Mouse (Mus musculus): ENCODE measurements around the gene Lgals12. TPM values are rescaled to one million over a fixed set of nuclear protein-coding genes. Genes with fewer than 3 reads are reported as not detected.

Lgals12 gene
- total RNA-seq (2014; rRNA removed; ENCODE audit: low replicate concordance): not detected in 2 replicates
- polyA plus RNA-seq (2015; fragmentation: Nextera tagmentation; extraction: Ambion mirVana): 0.04 and 0.05 TPM in 2 replicates

DNA sequence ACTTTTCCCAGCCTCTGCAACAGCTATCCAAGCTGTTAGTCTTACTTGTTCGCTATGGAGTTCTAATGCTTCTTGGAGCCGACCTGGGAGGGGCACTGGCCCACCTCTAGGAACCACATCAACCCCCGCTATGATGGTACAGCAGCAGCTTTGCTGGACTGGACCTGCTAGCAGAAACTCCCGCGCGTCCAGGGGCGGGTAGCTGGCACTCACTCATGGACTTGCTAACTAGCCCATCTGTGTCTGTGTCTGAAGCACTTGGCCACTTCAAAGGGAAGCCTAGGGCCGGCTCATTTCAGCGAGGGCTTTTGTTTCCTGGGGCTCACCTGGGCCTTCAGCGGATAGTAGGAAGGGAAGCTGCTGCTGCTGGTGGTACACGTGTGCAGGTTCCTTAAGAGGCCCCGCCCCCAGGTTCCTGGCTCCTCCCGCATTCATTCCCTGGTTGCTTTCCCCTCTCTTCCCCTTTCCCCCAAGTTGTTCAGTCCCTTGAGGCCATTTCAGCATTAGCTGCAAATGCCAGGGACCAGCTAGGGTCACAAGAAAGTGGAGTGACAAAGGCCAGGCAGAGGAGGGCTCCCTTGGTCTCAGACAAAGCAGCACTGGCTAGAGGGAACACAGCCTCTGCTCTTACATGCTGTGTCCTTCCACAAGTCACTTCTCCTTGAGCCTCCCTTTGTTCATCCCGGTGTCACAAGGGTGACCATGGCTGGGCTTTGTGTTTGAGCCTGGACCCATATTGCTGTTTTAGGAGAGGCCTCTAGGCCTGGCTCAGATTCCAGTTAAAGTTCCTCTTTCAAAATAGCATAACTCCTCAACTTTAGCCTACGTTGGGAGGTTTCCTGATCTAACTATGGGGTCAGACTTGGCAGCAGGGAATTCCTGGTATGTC lies at the start of gene Lgals12:
Gene Lgals12 (minus strand): TSS at position 393 of the 889 bp plus-strand sequence.
- H3K4me3 ChIP-seq (ENCODE audit: low read depth, low read length): peak within 1 kb of the TSS; percentile 9; the same call in 1 of the 2 replicates
- peak; percentile 54; the same call in 1 of the 2 replicates for ATAC-seq (ENCODE audit: insufficient read depth, low read depth)

DNA sequence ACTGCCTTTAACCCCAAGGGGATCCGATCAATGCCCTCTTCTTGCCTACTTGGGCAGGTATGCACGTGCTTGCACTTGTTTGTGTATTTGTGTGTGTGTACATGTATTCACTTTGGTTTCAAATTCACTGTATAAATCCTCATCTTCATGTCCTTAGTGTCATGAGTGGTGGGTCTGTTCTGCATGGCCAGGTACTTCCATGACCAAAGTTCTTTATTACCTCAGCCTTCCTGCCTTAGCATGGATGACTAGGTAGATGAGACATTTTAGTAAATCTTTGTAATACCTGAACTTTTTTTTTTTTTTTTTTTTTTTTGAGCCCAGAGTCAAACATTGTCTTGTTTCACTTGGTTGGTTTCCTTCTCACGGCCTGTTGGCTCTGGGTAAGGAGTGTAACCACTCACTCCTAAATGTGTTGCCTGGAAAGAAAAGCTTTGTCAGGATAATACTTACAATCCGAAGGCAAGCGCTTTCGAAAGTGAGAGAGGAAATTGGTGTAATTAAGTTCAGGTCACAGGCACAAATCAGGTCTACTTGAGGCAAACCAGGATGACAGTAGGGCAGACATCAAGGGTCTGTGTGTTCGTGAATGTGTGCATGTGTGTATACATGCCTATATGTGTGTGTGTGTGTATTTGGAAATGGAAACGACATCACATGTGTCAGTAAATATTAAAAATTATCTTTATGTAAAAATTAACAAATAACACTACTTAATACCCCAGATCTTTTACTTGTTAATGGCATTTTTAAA lies 42.1 kb upstream of the Lgals12 start:
- no peak for DNase-seq (ENCODE audit: low spot score)
- no peaks in the 10 kb centered on the region for H3K36me3 ChIP-seq (replicated peaks; ENCODE audit: control insufficient read depth, insufficient read depth, low read length)
- H3K4me1 ChIP-seq (ENCODE audit: control insufficient read depth, insufficient read depth): no peaks in the 10 kb centered on the region
- H3K4me2 ChIP-seq (ENCODE audit: low read depth, low read length): no peak overlapping the region
- no peak overlapping the region for H3K9ac ChIP-seq (replicated peaks; ENCODE audit: low read depth, low read length)
- TF ChIP-seq CTCF (IDR thresholded peaks at IDR 0.05; ENCODE audit: low read depth): no peak
- no peak for TF ChIP-seq EP300 (IDR thresholded peaks at IDR 0.05; ENCODE audit: low read depth)
- WGBS: 78% methylated on average over 8 of the region's 8 CpGs
- ATAC-seq (ENCODE audit: insufficient read depth, low read depth): no peak
- H3K9me3 ChIP-seq (replicated peaks; ENCODE audit: control insufficient read depth, low read length): no peaks in the 10 kb centered on the region
- H3K4me3 ChIP-seq (ENCODE audit: low read depth, low read length): no peak overlapping the region
- no peaks in the 10 kb centered on the region for H3K27me3 ChIP-seq (ENCODE audit: control insufficient read depth, insufficient read depth, low read length)
- H3K27ac ChIP-seq (ENCODE audit: low read depth): no peak overlapping the region

More for the DNA sequence above, at the start of gene Lgals12:
- Histone ChIP-seq H3K4me1 (ENCODE audit: control insufficient read depth, insufficient read depth) (peaks cover 20% of the 10 kb centered on the region), H3K9me3 (replicated peaks; ENCODE audit: control insufficient read depth, low read length) (no peaks in the 10 kb centered on the region), H3K27ac (ENCODE audit: low read depth) (no peak within 1 kb of the TSS), H3K27me3 (ENCODE audit: control insufficient read depth, insufficient read depth, low read length) (no peaks in the 10 kb centered on the region), H3K4me2 (ENCODE audit: low read depth, low read length) (peak within 1 kb of the TSS; percentile 57), H3K36me3 (replicated peaks; ENCODE audit: control insufficient read depth, insufficient read depth, low read length) (no peaks in the 10 kb centered on the region), H3K9ac (replicated peaks; ENCODE audit: low read depth, low read length) (no peak within 1 kb of the TSS)
- WGBS: 4% methylated on average over 15 of the region's 15 CpGs
- TF ChIP-seq CTCF (IDR thresholded peaks at IDR 0.05; ENCODE audit: low read depth) (no peak), EP300 (IDR thresholded peaks at IDR 0.05; ENCODE audit: low read depth) (no peak)
- no peak for DNase-seq (ENCODE audit: low spot score)

DNA sequence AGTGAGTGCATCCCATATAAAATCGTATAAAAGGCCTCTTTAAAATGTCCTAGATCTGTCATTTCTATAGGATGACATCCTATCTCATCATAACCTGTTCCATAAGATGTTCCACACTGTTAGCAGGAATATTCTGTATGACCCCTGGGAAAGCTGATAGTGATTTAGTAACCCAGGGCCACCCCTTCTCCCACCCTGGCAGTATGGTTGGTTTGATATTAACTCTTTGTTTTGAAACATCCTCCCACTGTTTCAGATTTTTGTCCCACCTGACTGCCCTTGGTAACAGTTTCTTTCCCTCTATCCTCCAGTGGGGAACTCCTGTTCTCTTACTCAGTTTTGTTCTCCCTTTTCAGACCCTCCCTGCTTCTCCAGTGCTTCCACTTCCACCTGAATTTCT lies 26.8 kb upstream of the Lgals12 start:
- Histone ChIP-seq H3K9me3 (replicated peaks; ENCODE audit: control insufficient read depth, low read length) (no peaks in the 10 kb centered on the region), H3K36me3 (replicated peaks; ENCODE audit: control insufficient read depth, insufficient read depth, low read length) (no peaks in the 10 kb centered on the region), H3K27ac (ENCODE audit: low read depth) (no peak overlapping the region), H3K4me1 (ENCODE audit: control insufficient read depth, insufficient read depth) (no peaks in the 10 kb centered on the region), H3K9ac (replicated peaks; ENCODE audit: low read depth, low read length) (no peak overlapping the region), H3K4me3 (ENCODE audit: low read depth, low read length) (no peak overlapping the region), H3K4me2 (ENCODE audit: low read depth, low read length) (no peak overlapping the region), H3K27me3 (ENCODE audit: control insufficient read depth, insufficient read depth, low read length) (no peaks in the 10 kb centered on the region)
- ATAC-seq (ENCODE audit: insufficient read depth, low read depth) (no peak), DNase-seq (ENCODE audit: low spot score) (no peak)
- TF ChIP-seq CTCF (IDR thresholded peaks at IDR 0.05; ENCODE audit: low read depth) (no peak), EP300 (IDR thresholded peaks at IDR 0.05; ENCODE audit: low read depth) (no peak)
- 60% methylated on average over 1 of the region's 1 CpGs for WGBS

DNA sequence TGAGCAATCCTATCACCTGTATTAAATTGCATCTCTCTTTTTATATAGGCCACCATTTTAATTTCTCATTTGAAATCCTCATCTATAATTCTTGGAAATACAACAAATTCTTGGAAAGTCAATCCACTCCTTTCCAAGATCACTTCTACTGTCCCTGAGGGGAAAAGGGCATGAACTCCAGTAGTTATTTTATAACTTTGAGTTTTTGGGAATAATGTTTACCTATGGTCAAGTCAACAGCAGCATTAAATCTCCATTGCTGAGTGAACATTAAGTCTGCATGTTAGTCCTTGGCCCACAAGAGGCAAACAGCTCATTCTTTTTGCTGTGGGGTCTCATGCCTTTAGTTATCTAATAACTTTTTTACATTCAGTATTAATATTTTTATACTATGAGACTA lies 26.0 kb upstream of the Lgals12 start:
- Histone ChIP-seq H3K27me3 (ENCODE audit: control insufficient read depth, insufficient read depth, low read length) (no peaks in the 10 kb centered on the region), H3K9me3 (replicated peaks; ENCODE audit: control insufficient read depth, low read length) (no peaks in the 10 kb centered on the region), H3K27ac (ENCODE audit: low read depth) (no peak overlapping the region), H3K4me2 (ENCODE audit: low read depth, low read length) (no peak overlapping the region), H3K4me1 (ENCODE audit: control insufficient read depth, insufficient read depth) (no peaks in the 10 kb centered on the region), H3K36me3 (replicated peaks; ENCODE audit: control insufficient read depth, insufficient read depth, low read length) (no peaks in the 10 kb centered on the region), H3K4me3 (ENCODE audit: low read depth, low read length) (no peak overlapping the region), H3K9ac (replicated peaks; ENCODE audit: low read depth, low read length) (no peak overlapping the region)
- TF ChIP-seq EP300 (IDR thresholded peaks at IDR 0.05; ENCODE audit: low read depth) (no peak), CTCF (IDR thresholded peaks at IDR 0.05; ENCODE audit: low read depth) (no peak)
- ATAC-seq (ENCODE audit: insufficient read depth, low read depth): no peak
- no peak for DNase-seq (ENCODE audit: low spot score)

DNA sequence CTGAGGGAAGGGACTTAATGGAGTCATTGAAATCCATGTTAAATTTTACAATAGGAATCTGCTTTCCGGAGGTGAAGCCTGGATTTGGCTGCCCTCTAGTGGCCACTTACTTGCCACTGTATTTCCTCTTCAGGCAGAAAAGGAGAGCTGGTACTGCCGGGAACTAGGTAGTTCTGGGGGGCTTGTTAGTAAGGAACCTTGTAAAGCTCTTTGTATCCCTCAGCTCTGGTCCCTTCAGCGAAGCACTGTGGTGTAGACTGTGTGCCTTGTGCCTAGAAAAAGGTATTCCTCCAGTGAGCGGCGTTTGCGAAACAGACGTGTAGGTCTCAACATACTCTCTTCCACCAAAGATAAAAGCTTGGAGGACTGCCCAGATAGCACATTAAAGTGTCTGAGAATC lies 10.7 kb upstream of the Lgals12 start:
- DNase-seq (ENCODE audit: low spot score) (peak; percentile 64), ATAC-seq (ENCODE audit: insufficient read depth, low read depth) (no peak)
- no peak overlapping the region for H3K9ac ChIP-seq (replicated peaks; ENCODE audit: low read depth, low read length)
- 15% methylated on average over 7 of the region's 7 CpGs for WGBS
- no peaks in the 10 kb centered on the region for H3K9me3 ChIP-seq (replicated peaks; ENCODE audit: control insufficient read depth, low read length)
- TF ChIP-seq EP300 (IDR thresholded peaks at IDR 0.05; ENCODE audit: low read depth) (no peak), CTCF (IDR thresholded peaks at IDR 0.05; ENCODE audit: low read depth) (peak; percentile 79)
- H3K4me3 ChIP-seq (ENCODE audit: low read depth, low read length): no peak overlapping the region
- H3K36me3 ChIP-seq (replicated peaks; ENCODE audit: control insufficient read depth, insufficient read depth, low read length): no peaks in the 10 kb centered on the region
- H3K4me2 ChIP-seq (ENCODE audit: low read depth, low read length): peak overlapping the region; percentile 25; the same call in 1 of the 2 replicates
- H3K4me1 ChIP-seq (ENCODE audit: control insufficient read depth, insufficient read depth): no peaks in the 10 kb centered on the region
- no peak overlapping the region for H3K27ac ChIP-seq (ENCODE audit: low read depth)
- no peaks in the 10 kb centered on the region for H3K27me3 ChIP-seq (ENCODE audit: control insufficient read depth, insufficient read depth, low read length)
